Mouse (Mus musculus): Measurements from ENCODE around the gene Fam13a. TPM values are rescaled to one million over a fixed set of nuclear protein-coding genes. Genes with fewer than 3 reads are reported as not detected.

The Fam13a gene
- polyA plus RNA-seq, 1 experiment from 2014 or later = 4.5 TPM

DNA sequence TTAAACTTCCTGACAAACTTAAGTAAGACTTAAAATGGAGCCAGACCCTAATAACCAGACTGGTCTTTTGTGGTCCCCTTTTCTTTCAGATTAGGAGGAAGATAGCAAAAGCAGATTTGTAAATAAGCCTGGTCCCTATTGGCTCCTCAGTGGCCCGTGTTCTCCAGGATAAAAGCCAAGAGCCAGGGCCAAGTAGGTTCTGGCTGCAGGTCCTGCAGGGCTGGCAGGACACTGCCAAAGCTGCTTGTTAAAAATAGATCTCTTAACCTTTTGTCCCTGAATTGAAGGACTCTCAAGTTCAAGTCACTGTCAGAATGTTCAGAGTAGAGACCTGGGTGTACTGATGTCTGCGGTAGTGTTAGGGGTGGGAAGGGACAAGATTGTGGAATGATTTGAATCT, 96.5 kb downstream of the Fam13a start:
- WGBS = 81% methylated on average over 2 of the region's 2 CpGs
- no peak overlapping the region for H3K4me3 ChIP-seq
- ATAC-seq (ENCODE audit: low FRiP score, low read depth) = no peak

DNA sequence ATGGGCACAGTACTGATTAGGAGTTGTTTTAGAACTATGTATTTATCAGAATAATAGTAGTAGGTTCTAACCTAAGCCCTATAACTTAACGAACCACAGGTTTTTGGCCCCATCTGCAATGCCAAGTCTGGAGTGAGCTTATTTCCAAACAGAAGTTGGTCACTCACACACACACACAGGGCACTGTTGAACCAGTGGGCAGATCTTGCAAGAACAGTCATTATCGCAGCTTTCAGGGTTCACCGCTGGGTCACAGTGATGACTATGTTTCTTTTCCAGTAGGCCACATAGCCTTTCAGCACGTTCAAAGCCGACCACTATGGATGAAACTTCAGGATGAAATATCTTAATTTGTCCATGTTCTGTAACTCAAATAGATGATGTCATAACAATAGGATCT, 101.8 kb downstream of the Fam13a start:
- 82% methylated on average over 5 of the region's 5 CpGs for WGBS
- Histone ChIP-seq H3K36me3 (no peaks in the 10 kb centered on the region), H3K27ac (no peak overlapping the region), H3K4me3 (no peak overlapping the region), H3K9me3 (no peaks in the 10 kb centered on the region), H3K4me2 (replicated peaks) (no peak overlapping the region), H3K4me1 (no peaks in the 10 kb centered on the region), H3K27me3 (replicated peaks) (no peaks in the 10 kb centered on the region), H3K9ac (no peak overlapping the region)
- ATAC-seq (ENCODE audit: low FRiP score, low read depth) = no peak

More for the DNA sequence above, 96.5 kb downstream of the Fam13a start:
- Histone ChIP-seq H3K9ac (no peak overlapping the region), H3K27ac (no peak overlapping the region), H3K36me3 (no peaks in the 10 kb centered on the region), H3K4me1 (peaks cover 5% of the 10 kb centered on the region; the same call in 1 of the 2 replicates), H3K9me3 (no peaks in the 10 kb centered on the region), H3K27me3 (replicated peaks) (no peaks in the 10 kb centered on the region), H3K4me2 (replicated peaks) (no peak overlapping the region)

DNA sequence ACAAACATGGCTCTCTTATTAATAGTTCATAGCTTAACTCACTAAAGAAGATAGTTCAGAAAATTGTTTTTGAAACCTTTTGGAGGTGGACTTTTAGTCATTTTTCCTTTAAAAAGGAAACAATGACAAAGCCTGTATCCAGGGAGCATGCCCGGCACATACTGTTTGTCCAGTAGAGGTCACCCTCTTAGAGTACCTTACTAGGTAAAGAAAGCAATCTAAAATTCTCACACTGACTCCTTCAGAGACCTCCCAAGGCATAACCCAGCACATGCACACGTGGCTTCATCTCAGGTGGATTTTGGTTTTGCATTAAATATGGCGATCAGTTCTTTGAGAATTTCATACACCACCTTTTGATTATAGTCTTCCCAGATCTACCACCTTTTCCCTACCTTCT, 102.7 kb downstream of the Fam13a start:
- H3K4me2 ChIP-seq (replicated peaks) = no peak overlapping the region
- H3K9ac ChIP-seq = no peak overlapping the region
- H3K4me1 ChIP-seq = no peaks in the 10 kb centered on the region
- no peaks in the 10 kb centered on the region for H3K27me3 ChIP-seq (replicated peaks)
- WGBS = 45% methylated on average over 3 of the region's 3 CpGs
- no peak overlapping the region for H3K4me3 ChIP-seq
- no peak overlapping the region for H3K27ac ChIP-seq
- H3K9me3 ChIP-seq = no peaks in the 10 kb centered on the region
- no peaks in the 10 kb centered on the region for H3K36me3 ChIP-seq
- ATAC-seq (ENCODE audit: low FRiP score, low read depth) = no peak

DNA sequence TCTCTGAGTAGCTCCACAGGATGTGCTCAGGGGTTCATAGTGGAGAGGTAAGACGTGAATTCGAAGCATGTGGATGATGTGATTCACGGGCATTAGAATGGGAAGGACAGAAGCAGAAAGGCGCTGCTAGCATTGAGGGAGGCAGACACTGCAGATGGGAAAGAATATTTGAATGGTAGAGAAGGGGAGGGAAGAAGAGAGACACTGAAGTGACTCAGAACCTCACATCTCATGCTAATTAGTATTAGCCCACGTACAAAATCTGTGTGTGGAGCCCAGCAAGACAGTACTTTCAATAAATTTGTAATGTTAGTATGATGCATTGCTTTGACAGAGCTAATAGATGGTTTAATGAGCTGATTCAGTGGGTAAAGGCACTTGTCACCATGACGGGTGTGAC, 103.6 kb downstream of the Fam13a start:
- WGBS = 84% methylated on average over 6 of the region's 6 CpGs
- no peaks in the 10 kb centered on the region for H3K27me3 ChIP-seq (replicated peaks)
- H3K4me2 ChIP-seq (replicated peaks) = no peak overlapping the region
- H3K4me1 ChIP-seq = no peaks in the 10 kb centered on the region
- no peak overlapping the region for H3K4me3 ChIP-seq
- no peak overlapping the region for H3K9ac ChIP-seq
- no peak for ATAC-seq (ENCODE audit: low FRiP score, low read depth)
- no peak overlapping the region for H3K27ac ChIP-seq
- no peaks in the 10 kb centered on the region for H3K36me3 ChIP-seq
- no peaks in the 10 kb centered on the region for H3K9me3 ChIP-seq

DNA sequence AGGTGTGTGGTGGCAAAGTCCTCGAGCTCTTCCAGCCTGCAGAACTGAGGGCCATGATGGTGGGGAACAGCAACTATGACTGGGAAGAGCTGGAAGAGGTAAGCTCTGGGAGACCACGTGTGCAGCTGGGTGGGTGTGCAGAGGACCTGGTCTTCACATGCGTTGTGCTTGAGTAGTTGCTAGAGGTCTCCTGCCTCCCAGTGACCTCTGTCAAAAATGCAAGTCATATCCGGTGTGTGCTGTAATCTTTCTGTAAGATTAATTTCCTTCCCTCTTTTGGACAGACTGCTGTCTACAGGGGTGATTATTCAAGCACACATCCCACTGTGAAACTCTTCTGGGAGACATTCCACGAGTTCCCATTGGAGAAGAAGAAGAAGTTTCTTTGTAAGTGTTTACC, 107.9 kb downstream of the Fam13a start:
- Histone ChIP-seq H3K9me3 (no peaks in the 10 kb centered on the region), H3K27me3 (replicated peaks) (no peaks in the 10 kb centered on the region), H3K4me2 (replicated peaks) (no peak overlapping the region), H3K9ac (no peak overlapping the region), H3K4me1 (no peaks in the 10 kb centered on the region), H3K27ac (no peak overlapping the region), H3K4me3 (no peak overlapping the region), H3K36me3 (no peaks in the 10 kb centered on the region)
- 80% methylated on average over 5 of the region's 5 CpGs for WGBS
- ATAC-seq (ENCODE audit: low FRiP score, low read depth) = no peak

DNA sequence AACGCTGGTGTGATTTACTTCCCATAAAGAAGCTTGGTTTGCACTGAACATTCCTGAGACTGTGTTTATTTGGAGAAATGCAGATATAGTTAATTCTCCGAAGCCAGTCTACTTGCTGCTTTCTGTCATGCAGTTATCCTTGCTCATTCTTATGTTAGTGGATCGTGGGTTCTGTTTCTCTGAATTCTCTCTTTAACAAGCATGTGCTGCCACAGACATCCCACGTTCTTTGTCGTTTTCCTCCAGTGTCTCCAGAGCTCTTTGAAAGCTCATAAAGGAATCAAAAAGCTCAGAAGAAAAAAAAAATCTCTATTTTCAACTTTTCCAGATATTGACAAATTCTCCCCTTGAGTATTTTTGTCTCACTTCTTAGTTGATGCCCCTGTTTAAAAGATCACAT, 110.4 kb downstream of the Fam13a start:
- H3K9me3 ChIP-seq = no peaks in the 10 kb centered on the region
- H3K4me1 ChIP-seq = no peaks in the 10 kb centered on the region
- no peaks in the 10 kb centered on the region for H3K27me3 ChIP-seq (replicated peaks)
- ATAC-seq (ENCODE audit: low FRiP score, low read depth) = no peak
- 82% methylated on average over 5 of the region's 5 CpGs for WGBS
- no peaks in the 10 kb centered on the region for H3K36me3 ChIP-seq
- H3K9ac ChIP-seq = no peak overlapping the region
- H3K4me3 ChIP-seq = no peak overlapping the region
- H3K27ac ChIP-seq = no peak overlapping the region
- no peak overlapping the region for H3K4me2 ChIP-seq (replicated peaks)

DNA sequence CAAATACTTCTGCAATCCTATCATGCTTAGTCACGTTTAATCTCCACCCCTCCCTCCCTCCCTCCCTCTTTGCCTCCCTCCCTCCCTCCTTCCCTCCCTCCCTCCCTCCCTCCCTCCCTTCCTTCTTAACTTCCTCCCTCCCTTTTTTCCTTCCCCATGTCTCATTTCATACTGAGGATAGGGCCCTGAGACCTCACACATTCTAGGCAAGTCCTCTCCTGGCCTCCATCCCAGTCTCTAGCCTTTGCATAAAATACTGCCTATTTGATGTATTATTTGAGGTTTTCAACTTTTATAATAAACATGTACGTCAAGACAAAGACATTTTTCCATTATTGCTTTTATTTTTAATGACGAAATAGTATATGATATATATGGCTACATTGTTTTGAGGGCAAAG, 110.8 kb downstream of the Fam13a start:
- H3K4me1 ChIP-seq = no peaks in the 10 kb centered on the region
- H3K36me3 ChIP-seq = no peaks in the 10 kb centered on the region
- no peaks in the 10 kb centered on the region for H3K27me3 ChIP-seq (replicated peaks)
- ATAC-seq (ENCODE audit: low FRiP score, low read depth) = no peak
- H3K27ac ChIP-seq = no peak overlapping the region
- WGBS = 87% methylated on average over 3 of the region's 3 CpGs
- no peak overlapping the region for H3K9ac ChIP-seq
- no peaks in the 10 kb centered on the region for H3K9me3 ChIP-seq
- no peak overlapping the region for H3K4me2 ChIP-seq (replicated peaks)
- no peak overlapping the region for H3K4me3 ChIP-seq

DNA sequence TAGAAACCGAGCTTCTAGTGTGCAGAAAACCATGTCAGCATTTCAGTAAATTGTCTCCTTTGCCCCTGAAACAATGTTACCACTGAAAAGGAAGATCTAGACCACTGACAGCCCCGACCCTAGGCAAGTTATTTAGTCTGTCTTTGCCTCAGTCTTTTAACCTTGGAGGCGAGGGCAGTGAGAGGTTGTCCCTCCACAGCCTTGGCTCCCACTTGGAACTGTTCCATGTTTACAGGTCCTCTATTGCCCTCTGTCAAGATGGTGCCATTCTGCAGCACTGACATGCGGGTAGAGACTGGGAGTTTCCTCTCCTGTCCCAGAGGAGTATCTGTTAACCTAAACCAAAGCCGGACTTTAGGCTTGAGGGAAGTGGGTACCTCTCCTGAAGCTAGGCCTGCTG, 111.5 kb downstream of the Fam13a start:
- Histone ChIP-seq H3K27ac (no peak overlapping the region), H3K36me3 (no peaks in the 10 kb centered on the region), H3K4me2 (replicated peaks) (no peak overlapping the region), H3K9ac (no peak overlapping the region), H3K4me3 (no peak overlapping the region), H3K27me3 (replicated peaks) (no peaks in the 10 kb centered on the region), H3K9me3 (no peaks in the 10 kb centered on the region), H3K4me1 (no peaks in the 10 kb centered on the region)
- no peak for ATAC-seq (ENCODE audit: low FRiP score, low read depth)
- WGBS = 77% methylated on average over 5 of the region's 5 CpGs

DNA sequence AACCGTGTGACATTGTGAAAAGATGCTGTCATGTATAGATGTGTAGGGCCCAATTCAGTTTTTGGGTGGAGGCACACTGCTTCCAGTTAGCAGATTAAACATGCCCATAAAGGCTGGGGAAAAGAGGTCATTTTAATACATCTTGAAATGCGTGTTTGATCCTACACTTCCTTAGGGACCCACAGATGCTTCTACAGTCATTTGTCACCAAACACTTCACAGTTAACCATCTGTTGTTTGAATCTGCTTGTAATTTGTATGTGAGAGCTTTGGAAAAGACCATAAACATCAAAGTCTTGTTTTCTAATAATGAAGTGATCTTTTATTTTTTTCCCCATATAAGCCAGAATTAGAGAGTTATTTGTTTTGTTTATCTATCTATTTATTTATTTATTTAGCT, 116.6 kb downstream of the Fam13a start:
- no peak overlapping the region for H3K9ac ChIP-seq
- peaks cover 15% of the 10 kb centered on the region for H3K9me3 ChIP-seq
- H3K4me1 ChIP-seq = no peaks in the 10 kb centered on the region
- H3K27ac ChIP-seq = no peak overlapping the region
- no peak for ATAC-seq (ENCODE audit: low FRiP score, low read depth)
- H3K36me3 ChIP-seq = peaks cover 7% of the 10 kb centered on the region
- no peaks in the 10 kb centered on the region for H3K27me3 ChIP-seq (replicated peaks)
- no peak overlapping the region for H3K4me2 ChIP-seq (replicated peaks)
- WGBS = 65% methylated on average over 2 of the region's 2 CpGs
- no peak overlapping the region for H3K4me3 ChIP-seq

DNA sequence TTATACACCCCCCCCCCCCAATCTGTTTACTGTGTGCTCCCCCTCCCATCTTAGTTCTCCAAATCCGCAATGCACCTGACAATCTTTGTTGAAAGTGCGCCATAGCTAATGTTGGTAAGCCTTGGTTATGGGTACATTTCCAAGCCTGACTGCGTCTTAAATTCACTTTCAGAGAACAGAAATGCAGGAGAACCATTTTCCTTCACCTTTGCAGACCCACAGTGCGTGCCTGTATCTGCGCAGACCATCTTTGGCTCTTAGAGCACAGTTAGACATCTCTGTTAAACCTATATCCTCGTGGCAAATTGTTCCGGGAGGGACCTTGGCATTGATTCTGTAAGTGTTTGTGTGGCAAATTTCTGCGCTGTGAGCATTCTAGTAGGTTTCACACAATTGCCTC, 117.0 kb downstream of the Fam13a start:
- 81% methylated on average over 8 of the region's 8 CpGs for WGBS
- H3K27ac ChIP-seq = no peak overlapping the region
- H3K27me3 ChIP-seq (replicated peaks) = no peaks in the 10 kb centered on the region
- peak overlapping the region; percentile 45 for H3K4me3 ChIP-seq
- H3K36me3 ChIP-seq = peaks cover 7% of the 10 kb centered on the region
- peaks cover 15% of the 10 kb centered on the region for H3K9me3 ChIP-seq
- H3K4me1 ChIP-seq = no peaks in the 10 kb centered on the region
- ATAC-seq (ENCODE audit: low FRiP score, low read depth) = no peak
- H3K4me2 ChIP-seq (replicated peaks) = peak overlapping the region; percentile 62
- H3K9ac ChIP-seq = no peak overlapping the region

DNA sequence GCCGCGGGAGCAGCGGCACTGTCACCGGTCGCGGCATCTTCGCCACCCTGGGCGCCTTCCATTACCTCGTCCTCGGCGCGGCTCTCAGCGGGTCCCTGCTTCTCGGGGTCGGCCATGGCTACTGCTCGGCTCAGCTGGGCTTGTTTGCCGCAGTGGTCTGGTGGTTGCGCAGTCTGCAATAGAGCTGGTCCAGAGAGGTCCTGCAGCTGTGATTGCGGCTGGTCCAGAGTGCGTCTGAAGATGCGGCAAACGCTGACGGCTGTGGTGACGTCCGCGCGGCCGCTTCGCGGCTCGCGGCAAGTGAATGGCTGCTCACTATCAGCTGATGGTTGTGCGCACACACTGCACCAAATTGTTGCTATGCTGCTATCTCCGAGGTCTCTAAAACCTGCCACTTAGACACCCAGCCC, 117.5 kb downstream of the Fam13a start, which contains the start of gene Nap1l5:
Gene Nap1l5 (minus strand): TSS at position 225 of the 410 bp plus-strand sequence.
- H3K36me3 ChIP-seq = peaks cover 7% of the 10 kb centered on the region
- H3K27me3 ChIP-seq (replicated peaks) = no peaks in the 10 kb centered on the region
- peak within 1 kb of the TSS; percentile 51; the same call in 1 of the 2 replicates for H3K9ac ChIP-seq
- 53% methylated on average over 34 of the region's 34 CpGs for WGBS
- H3K9me3 ChIP-seq = peaks cover 15% of the 10 kb centered on the region
- peak; percentile 84 for ATAC-seq (ENCODE audit: low FRiP score, low read depth)
- H3K4me2 ChIP-seq (replicated peaks) = peak within 1 kb of the TSS; percentile 62
- peak within 1 kb of the TSS; percentile 45 for H3K4me3 ChIP-seq
- H3K27ac ChIP-seq = peak within 1 kb of the TSS; percentile 27; the same call in 1 of the 2 replicates
- H3K4me1 ChIP-seq = 0 out of 2 replicates have a peak, but pooled peaks cover 2% of the 10 kb centered on the region

DNA sequence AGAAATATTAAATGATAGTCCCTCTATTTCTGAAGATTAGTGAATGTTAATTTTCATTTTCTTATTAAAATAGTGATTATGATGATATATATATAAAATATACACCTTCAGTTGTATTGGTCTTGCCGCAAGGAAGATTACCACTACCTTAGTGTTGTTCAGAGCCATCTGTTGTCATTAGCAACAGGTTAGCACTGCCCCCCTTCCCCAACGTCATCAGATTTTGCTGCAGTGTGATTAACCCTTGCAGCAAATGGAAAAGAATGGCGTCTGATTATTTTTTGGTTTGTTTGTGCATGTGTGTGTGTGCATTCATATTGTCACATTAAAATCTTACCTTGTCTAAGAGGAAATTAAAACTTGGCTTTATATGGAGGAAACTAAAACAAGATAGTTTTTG, 119.8 kb downstream of the Fam13a start:
- Histone ChIP-seq H3K4me1 (0 out of 2 replicates have a peak, but pooled peaks cover 2% of the 10 kb centered on the region), H3K27ac (no peak overlapping the region), H3K9ac (no peak overlapping the region), H3K4me2 (replicated peaks) (no peak overlapping the region), H3K9me3 (peaks cover 15% of the 10 kb centered on the region), H3K36me3 (peaks cover 7% of the 10 kb centered on the region), H3K4me3 (no peak overlapping the region), H3K27me3 (replicated peaks) (no peaks in the 10 kb centered on the region)
- 56% methylated on average over 3 of the region's 3 CpGs for WGBS
- no peak for ATAC-seq (ENCODE audit: low FRiP score, low read depth)

DNA sequence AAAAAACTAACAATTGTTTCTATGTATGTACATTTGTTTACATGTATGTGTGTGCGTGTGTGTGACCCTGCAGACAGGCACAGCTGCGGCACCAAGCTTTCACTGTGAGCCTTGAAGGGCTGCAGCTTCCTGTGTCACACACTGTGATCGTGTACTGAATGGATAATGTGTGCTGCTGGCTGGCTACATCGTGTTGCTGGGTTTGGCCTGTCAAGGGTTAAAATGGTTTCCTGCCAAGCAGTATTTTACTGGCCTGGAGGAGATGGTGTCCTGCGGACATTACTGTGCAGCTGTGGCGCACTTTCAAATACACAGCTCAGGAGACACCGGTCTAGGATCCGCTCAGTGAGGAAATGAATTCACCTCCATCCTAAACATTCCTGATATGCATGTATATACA, 121.2 kb downstream of the Fam13a start:
- Histone ChIP-seq H3K4me1 (0 out of 2 replicates have a peak, but pooled peaks cover 2% of the 10 kb centered on the region), H3K4me3 (no peak overlapping the region), H3K27ac (no peak overlapping the region), H3K4me2 (replicated peaks) (peak overlapping the region; percentile 37), H3K36me3 (peaks cover 7% of the 10 kb centered on the region), H3K27me3 (replicated peaks) (no peaks in the 10 kb centered on the region), H3K9ac (no peak overlapping the region), H3K9me3 (peaks cover 15% of the 10 kb centered on the region)
- ATAC-seq (ENCODE audit: low FRiP score, low read depth) = peak; percentile 94
- 15% methylated on average over 8 of the region's 8 CpGs for WGBS
